Mouse (Mus musculus) ES-Bruce4 (cell line): ENCODE results near the gene Zfp940.

Source experiments
- CTCF ChIP-seq: IDR thresholded peaks from one replicate; pipeline ENCODE4 v1.8.1; 2011; ENCODE audit warnings: low read depth, low read length
- EP300 ChIP-seq: IDR thresholded peaks from 2 replicates; pipeline ENCODE4 v1.6.1; 2011; ENCODE audit warnings: low read depth, low read length; ENCODE audit not compliant: insufficient read depth
- POLR2A ChIP-seq: IDR thresholded peaks from one replicate; pipeline ENCODE4 v1.8.1; 2011; ENCODE audit warnings: low read length; ENCODE audit not compliant: insufficient read depth

DNA sequence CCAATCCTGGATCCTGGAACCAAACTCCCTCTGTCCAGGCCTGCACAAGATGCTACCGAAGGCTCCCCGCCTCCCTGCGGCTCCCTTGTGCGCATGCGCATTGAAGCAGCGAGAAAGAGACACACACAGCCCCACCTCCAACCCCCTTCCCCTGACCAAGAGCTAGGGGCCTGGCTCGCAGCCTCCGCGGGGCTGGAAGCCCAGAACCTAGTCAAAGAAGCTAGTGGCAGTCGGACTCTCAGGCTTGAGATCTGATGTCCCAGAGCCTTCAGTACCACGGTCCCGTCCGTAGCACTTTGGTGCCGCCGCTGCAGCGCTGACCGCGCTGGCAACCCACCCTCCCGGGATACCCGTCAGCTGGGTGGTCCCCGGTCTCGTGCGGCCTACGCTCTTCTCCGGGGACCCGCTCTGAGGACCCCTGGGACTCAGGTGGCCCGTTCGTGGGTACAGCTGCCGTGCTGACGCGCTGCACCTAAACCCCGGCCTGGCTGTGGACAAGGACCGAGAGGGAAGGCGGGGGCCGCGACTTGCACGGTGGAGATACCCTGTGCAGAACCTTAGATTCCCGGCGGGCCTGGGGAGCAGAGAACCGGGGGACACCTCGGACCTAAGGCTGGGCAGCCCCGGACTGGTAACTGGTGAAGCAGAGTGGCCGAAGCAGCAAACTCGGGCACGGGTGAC lies 69.5 kb downstream of the Zfp940 start, which contains the start of gene Zfp30:
- TF ChIP-seq EP300 = no peak
- no peak for TF ChIP-seq CTCF
- TF ChIP-seq POLR2A = no peak
